Mouse (Mus musculus) heart, postnatal 0 days (tissue): ENCODE data around the gene Pde1a.

Experiments used
- CTCF ChIP-seq: IDR thresholded peaks from 2 replicates; pipeline ENCODE4 v1.5.1; 2016; ENCODE audit warnings: antibody characterized with exemption, control low read depth, low read depth
- EP300 ChIP-seq: IDR thresholded peaks from 2 replicates; pipeline ENCODE4 v1.6.1; 2016; ENCODE audit warnings: antibody characterized with exemption, low read depth

GRCm38 (mm10) chr2:79999168-79999567 lies 130.1 kb downstream of the Pde1a start:
- TF ChIP-seq CTCF (no peak), EP300 (no peak)
